Mouse (Mus musculus) 3T3-L1 (cell line): Measurements from ENCODE around the gene Shank2.

Experiments
- DNase-seq: peaks from one replicate; pipeline ENCODE4 v3.0.0-alpha.2; 2015; ENCODE audit warnings: low read depth, low spot score

Shank2 gene

DNA sequence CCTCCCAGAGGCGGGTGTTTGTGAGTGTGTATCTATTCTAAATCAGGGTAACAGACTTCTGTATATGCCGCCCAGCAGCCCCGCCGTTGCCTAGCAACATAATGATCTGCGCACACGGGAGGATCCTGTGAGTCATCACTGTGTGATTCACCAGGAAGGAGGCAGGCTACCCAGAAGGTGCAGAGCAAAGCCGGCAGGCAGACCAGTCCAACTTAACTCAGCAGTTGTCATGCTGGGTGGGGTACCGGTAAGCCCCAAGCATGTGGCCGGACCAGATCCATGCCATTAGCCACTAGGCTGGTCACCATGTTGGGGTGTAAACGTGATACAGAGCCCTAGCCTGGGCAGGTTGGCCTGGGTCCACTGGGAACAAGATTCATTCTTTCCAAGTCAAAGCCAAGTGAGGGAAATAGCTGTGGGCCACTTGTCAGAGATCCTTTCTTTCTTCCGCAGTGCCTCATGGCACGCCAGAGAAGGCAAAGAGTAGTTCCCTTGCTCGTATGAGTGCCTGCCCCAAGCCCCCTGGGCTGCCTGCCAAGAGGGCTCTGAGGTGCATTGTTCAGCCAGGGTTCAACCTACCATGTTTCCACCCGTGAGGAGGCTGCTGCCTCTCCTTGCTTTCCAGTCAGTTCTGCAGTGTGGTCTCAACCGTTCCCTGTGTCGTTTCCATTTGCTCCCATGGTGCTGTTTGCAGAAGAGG, 416.1 kb downstream of the Shank2 start:
- peak; percentile 89 for DNase-seq

DNA sequence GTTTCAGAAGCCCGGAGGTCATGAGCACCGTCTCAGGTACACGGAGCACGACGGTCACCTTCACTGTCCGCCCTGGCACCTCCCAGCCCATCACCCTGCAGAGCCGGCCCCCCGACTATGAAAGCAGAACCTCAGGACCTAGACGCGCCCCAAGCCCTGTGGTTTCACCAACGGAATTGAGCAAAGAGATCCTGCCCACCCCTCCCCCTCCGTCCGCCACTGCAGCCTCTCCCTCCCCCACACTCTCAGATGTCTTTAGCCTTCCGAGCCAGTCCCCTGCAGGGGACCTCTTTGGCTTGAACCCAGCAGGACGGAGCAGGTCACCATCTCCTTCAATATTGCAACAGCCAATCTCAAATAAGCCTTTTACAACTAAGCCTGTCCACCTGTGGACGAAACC, 418.8 kb downstream of the Shank2 start:
- DNase-seq: no peak

DNA sequence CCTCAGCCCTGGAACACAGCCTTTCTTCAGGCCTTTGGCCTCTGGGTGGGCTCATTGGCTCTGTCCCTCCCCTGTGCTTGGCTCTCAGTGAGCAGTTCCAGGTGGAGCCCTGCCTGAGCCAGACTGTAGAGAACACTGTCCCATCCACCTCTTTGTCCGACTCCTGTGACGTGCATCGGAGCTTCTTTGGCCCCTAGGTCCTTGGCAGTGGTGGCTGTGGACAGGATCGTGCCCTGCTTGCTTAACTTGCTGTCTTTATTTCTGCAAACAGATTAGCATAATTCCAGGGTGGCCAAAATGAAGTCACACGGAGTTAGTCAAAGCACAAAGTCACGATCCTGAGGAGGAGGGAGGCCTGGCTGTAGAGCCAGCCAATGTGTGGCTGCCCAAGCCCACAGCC, 419.8 kb downstream of the Shank2 start:
- no peak for DNase-seq

DNA sequence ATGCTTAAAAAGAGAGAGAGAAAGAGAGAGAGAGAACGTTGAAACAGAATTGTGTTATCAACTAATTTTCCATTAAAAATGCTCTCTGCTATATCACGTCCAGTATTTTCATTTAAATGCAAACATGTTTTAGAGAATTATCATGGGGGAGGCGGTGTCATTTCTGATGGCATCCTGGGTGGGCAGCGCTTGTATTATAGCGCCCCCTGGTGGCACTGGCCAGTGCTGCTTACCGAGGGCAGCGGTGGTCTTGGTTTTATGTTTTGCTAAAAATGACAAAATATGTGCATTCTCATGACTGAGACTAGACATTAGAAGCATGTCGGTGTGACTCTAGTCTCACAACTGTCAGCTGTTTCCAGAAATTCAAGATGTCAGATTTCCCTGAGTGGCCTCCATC, 424.2 kb downstream of the Shank2 start:
- peak; percentile 68 for DNase-seq

DNA sequence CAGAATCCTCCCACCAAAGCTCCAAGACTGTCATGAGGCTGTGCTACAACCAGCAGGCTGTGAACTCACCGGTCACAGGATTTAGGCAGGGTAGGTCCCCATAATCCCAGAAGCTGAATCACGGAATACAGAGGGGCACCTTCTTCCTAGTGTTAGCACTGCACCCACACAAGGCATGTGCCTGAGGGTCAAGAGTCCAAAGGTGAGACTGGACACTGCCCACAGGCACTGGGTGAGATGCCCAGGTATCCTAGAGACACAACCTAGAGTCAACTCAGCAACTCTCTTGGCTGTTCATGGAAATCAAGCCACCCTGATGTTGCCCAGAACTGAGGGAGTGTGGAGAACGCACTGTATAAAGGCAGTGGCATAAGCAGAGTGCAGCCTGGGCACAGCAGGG, 424.9 kb downstream of the Shank2 start:
- DNase-seq: no peak

DNA sequence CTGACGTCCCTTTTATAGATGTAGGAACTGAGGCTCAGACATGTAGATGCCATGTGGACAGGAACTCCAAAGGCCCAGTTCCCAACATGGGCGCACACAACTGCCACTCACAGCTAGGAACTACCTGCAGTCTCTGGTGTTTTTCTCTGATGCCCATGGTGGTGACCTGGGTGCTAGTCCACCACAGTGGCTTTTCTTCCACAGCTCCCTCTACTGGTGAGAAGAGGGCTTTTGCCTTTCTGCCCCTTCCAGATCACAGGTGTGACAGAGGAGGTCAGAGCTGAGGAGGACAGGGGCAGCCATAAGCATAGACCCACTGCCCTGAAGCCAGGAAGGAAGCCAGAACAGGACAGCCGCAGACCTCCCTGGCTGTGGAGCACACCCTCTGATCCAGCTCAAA, 425.7 kb downstream of the Shank2 start:
- DNase-seq: no peak

DNA sequence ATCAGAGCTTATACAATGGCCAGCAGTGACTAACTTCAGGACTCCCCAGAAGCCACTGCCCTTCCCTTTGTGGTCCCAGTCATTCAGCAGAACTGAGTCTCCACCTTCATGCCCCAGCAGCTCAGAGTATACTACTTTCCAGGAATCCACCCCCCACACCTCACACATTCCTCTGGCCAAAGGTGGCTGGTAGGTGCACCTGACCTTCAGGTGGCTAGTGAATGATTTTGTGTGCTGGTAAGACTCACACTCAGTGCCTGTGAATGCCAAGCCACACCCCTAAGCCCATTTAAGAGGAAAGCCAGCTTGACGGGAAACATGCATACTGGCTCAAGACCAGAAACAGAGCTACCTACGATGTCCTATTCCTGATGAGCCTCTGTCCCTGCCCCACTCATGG, 431.2 kb downstream of the Shank2 start:
- no peak for DNase-seq

DNA sequence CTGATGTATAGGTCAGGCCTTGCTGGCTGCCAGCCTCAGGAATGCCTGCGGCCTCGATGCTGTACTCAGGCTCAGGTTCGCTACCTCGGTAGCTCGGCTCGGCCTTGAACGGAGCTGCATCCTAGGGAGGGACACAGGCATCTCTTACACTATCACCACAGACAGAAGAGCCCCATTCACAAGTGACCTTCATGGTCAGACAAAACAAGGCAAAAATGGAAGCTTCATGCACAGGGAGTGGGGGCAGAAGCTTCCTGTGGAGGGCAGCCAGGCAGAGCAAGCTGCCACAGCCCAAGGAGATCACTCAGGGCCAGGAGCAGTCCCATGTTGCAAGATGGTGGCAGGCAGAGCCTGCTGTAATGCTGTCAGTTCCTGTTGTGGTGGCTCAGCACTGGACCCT, 437.1 kb downstream of the Shank2 start:
- DNase-seq: no peak

DNA sequence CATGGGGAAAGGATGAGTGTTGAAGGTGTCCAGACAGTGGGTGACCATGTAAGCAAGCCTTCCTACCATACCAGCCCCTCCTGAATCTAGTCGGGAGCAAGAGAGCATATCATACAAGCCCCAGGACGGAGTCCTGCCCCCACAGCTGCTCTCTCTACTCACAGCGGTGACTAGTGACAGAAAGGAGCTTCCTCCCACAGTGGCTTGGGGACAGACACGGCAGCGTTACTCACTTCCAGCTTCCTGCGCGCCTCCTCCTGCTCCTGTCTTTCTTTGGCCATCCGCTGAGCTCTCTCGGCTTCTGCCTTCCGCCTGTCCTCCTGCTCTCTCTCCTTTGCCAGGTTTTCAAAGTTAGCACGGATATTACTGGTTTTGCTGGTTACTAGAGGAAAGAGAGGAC, 439.7 kb downstream of the Shank2 start:
- DNase-seq: no peak

DNA sequence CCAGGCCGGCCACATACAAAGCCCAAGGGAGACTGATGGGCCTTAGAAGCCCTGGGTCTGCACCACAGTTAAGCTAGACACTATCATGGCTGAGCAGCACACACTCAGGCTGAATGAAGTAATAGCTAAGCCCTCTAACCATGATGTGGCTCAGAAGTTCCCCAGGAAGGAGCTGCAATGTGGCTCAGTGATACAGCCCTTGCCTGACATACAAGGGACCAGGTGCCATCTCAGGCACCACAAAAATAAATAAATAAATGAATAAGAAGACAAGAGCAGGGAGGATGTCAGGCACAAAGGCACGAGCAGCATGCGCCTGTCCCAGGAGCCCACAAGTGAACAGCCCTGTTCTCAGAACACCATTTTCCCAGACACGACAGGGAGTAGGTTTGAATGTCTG, 440.2 kb downstream of the Shank2 start:
- DNase-seq: no peak

DNA sequence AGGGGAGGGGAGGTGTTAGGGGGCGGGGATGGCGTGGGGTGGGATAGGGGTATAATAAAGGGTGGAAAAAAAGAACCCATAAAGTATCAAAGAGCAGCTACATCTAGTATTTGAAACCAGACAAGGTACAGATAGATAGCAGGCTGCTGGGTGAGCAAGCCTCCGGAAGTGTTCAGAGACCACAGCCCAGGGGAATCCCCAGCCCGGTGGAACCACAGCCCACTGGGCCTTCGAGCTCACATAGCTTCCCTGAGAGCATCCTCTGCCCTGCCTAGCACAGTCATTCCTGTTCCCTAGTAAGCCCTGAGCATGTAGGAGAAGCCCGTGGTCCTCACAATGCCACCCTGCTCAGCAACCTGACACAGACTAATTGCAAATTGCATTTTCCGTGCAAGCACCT, 443.1 kb downstream of the Shank2 start:
- DNase-seq: no peak

DNA sequence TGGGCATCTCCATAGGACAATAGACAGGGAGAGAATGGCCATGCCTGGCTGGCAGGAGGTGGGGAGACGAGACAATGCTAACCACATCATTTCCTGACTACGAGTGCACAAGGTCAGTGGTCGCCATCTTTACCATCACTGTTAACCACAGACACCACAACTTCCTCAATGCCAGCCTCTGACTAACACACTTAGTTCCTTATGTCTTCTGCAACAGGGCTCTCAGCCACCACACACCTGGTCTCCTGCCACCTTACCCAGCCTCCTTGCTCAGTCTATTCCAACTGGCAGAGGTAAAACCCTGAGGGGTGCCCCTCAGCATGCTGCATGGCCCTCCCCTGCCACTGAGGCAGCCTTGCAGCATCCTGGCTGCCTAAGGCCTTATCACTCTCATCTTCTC, 445.4 kb downstream of the Shank2 start:
- DNase-seq: peak; percentile 48

DNA sequence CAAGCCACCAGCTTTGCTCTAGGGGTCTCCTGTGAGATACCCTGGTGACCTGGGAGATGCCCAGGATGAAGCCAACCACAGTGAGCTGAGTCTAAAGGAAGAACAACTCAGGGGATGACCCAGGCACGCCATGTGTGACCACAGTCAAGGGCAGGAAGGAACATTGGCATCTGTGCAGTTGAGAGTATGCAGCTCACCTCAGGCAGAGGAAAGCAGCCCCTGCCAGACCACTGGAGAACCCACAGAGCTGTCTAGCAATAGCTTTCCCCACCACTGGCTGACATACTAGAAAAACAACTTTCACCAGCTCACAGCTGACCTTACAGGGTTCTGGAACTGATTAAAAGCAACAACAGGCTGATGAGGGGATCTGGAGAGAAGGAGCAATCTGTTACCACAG, 446.5 kb downstream of the Shank2 start:
- DNase-seq: peak; percentile 7

DNA sequence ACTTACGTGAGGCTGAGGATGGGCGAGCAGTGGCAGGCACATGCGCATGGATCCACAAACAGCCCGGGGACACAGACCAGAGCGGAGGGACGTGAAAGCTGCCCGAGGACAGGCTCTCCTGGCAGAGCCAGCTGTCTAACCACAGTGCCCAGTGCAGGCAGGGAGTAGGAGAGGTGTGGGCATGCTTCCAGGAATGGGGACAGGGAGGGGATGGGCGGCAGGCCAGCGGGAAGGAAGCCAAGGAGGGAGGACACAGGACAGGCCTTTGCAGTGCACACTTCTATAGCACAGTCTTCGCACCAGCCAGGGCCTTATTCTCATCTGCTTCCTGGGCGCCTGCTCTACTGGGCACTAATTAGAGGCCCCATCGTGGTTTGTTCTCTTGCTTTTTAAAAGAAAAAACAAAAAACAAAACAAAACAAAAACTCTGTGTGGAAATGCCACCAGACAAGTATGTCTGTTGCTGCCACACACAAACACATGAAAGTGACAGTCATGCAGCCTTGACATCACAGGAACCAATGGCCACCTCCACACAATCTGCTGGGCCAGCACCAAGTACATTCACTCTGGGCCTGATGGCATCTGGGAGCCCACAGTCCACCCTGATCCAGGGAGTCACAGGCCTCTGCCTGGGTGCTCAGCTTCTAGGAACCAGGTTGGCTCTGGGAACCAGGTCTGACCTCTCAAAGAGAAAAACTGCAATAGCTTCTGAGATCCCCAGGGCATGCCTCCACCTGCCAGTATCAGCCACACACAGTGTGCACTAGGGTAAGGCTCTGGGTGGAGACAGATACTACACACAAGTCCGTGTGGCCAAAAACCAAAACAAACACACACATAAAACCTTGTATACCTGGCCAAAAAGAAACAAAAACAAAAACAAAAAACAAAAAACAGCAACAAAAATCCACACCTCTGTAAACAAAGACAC, 448.2 kb downstream of the Shank2 start:
- DNase-seq: no peak

DNA sequence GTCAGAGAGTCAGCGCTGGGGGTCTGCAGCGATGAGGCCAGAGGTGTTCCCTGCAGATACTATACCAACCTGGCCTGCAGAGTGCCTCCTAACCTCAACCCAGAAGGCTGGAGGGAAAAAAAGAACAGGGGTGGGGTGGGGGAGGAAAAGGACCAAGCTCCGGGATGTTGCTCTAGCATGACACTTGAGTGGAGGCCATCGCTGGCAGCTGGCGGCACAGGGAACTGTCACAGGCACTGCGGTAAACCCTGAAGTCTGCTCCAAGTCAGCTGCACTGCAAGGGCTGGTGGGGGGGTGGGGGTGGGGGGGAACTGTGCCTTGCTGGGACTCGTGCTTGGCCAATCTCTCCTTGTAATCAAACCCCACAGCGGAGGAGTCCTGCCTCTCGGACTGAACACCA, 448.9 kb downstream of the Shank2 start:
- no peak for DNase-seq

DNA sequence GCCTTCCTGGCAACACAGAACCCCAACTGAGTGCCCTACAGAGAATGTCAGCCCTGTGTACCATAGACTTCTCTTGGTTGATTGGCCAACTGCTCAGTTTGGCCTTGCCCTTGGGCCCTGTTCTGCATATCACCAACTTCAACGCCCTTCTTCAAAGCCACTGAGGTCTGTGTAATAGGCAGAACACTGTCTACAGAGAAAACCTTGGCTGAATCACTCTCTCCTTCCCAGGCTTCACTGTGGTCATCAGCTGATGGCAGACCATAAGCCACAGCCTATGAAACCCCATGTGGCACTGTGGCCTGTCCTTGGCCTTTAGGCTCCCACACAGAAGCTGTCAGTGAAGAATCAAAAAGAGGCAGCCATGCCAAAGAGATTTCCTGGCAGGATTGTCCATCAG, 457.2 kb downstream of the Shank2 start:
- no peak for DNase-seq

DNA sequence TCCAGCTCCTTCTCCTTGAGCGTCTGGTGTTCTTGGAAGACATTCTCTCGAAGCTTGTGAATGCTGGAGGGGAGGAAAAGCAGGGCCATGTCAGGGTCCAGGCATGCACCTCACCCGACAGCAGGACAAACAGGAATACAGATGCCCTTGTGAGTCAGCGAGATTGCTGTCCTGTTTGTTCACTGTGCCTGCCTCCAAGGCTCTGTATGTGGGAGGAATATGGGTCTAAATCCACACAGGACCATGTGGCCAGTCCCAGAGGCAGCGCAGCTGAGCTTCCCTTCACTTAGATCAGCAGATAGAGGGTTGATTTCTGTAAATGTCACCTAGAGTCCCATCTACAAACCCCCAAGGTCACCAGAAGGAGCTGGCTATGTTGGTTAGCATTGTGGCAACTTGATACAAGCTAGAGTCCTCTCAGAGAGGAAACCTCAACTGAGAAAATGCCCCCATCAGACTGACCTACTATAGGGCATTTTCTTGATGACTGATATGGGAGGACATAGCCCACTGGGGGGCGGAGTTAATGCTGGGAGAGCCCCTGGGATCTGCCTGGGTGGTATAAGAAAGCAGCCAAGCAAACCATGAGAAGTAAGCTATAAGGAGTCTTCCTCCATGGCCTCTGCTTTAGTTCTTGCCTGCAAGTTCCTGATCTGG, 459.6 kb downstream of the Shank2 start:
- no peak for DNase-seq

DNA sequence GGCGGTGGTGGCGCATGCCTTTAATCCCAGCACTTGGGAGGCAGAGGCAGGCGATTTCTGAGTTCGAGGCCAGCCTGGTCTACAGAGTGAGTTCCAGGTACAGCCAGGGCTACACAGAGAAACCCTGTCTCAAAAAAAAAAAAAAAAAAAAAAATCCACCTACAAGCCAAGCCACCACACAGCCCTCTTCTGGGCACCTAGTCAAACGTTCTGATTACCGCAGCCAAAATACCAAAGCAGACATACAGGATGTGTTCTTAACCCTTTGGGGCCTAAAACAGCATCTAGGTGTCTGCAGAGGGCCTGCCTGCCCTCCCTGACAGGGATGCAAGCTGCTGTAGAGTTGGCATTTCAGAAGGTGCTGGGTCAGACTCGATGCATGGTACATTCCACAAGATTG, 460.8 kb downstream of the Shank2 start:
- DNase-seq: no peak

DNA sequence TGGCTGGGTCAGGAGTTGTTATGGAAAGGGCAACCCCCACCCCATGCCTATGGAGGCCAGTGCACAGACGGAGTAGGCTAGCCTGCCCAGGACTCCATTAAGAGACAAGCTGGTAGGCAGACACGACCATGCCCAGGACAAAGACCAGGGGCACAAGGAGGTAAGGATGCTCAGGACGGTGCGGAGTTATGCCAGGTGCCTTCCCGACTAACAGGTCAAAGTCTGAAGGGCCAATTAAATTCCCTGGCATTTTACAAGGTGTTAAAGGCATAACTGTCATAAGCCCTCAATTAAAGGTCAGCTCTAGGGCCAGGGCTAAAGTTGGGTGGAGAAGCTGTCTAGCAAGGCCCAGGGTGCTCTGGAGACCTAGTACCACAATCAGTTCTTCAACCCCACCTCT, 467.0 kb downstream of the Shank2 start:
- no peak for DNase-seq

DNA sequence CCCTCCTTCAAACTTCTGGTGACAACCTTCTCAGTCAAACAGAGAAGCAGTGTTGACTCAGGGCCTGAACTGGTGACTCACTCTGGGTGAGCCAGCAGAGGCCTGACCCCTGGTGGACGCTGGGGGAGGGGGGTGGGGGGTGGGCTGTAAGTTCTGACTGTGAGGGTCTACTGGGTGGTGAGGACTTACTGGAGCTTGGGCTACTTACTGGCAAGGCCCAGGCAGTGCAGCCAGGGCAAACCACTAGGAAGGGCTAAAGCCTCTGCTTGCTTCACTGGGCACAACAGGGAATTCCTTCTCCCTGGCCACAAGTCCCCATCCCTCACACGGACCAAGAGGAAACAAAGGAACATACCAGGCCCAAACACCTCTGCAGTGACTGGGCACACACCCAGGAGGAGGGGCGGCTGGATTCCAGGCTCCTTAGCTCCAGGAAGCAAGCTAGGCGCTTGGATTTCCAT, 467.5 kb downstream of the Shank2 start:
- DNase-seq: peak; percentile 91

DNA sequence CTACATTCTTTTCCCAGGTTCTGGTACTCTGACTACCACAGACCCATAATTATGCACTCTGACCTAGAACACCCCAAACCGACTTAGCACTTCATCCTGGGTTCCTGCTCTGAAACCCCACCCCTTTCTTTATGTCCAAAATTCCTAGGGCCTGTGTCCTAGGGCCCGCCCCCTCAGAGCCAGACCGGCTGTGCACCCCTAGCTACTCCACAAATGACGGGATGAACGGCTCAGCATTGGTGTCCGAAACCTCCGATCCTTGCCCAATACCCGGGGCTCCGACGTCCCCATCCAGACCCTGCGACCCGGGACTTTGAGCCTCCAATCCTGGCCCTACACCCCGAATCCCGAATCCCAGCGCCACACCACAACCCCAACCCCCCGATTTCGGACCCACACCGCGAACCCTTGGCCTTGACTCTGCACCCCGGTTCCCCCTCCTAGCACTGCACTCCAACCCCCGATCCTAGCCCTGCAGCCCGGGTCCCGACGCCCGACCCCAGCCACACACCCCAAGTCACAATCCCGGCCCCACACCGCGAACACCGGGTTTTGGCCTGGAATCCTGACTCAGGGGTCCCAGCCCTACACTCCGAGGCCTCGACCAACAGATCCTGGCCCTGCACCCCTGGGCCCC, 468.3 kb downstream of the Shank2 start:
- DNase-seq: peak; percentile 83

DNA sequence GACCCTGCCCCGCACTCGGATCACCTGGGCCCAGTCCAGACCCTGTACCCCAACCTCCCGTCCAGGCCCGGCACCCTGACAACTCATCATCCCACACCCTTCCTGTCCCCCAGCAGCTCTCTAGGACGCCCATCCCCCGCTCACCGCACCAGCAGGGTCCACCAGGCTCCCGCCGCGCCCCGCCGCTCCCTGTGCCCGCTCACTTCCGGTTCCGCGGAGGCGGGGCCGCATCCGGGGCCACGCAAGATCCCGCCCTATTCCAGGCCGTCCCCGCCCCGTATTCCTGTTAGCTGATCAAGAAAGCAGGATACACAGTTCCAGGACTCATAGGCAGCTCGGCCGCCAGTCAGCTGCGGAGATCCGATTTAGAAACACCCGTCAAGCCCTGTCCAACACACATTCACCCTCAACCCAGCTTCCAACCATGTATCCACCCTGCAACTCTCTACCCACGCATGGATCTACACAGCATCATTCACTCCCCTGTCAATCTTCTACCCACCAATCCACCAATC, 468.9 kb downstream of the Shank2 start, which contains the start of gene Cttn:
Cttn (minus strand) TSS at position 465 of the 515 bp plus-strand sequence.
- DNase-seq: peak; percentile 88
